In genomic region chr9:58268384-58269313, GRCm38 (mm10) we compare ENCODE assay signal across 8 mouse cellular contexts. TPM values are rescaled to one million over a fixed set of nuclear protein-coding genes. Genes with fewer than 3 reads are reported as not detected.
DNase-seq lines count a peak whose midpoint lies in the region; ATAC-seq and TF ChIP-seq lines count a peak whose summit lies in the region.
"Had no signal": no experiment of that assay in that cellular context is flagged by ENCODE, and none has a peak within 500 bp of the region (broad histone marks: within the 10 kb centered on the region; RNA-seq: fewer than 3 reads in every experiment).

No protein-coding gene starts in this region.

- H3K9ac ChIP-seq in kidney, embryonic 16.5 days (replicated peaks; ENCODE audit: low read length) = no peak overlapping the region
- H3K9ac ChIP-seq in CH12.LX (ENCODE audit: insufficient read depth, low read depth) = no peak overlapping the region
- H3K9ac ChIP-seq in liver, embryonic 11.5 days (ENCODE audit: low read depth, low read length) = no peak overlapping the region
- H3K9ac ChIP-seq: midbrain, embryonic 12.5 days had no signal

- H3K4me1 ChIP-seq in kidney, embryonic 16.5 days (ENCODE audit: insufficient read depth, low read length) = peaks cover 24% of the 10 kb centered on the region
- H3K4me1 ChIP-seq in CH12.LX (ENCODE audit: control insufficient read depth in 1 of 2, insufficient read depth in 2 of 2) = peaks cover 28 to 90% of the 10 kb centered on the region in 2 experiments
- H3K4me1 ChIP-seq in liver, embryonic 11.5 days (replicated peaks; ENCODE audit: control insufficient read depth, insufficient read depth, low read length) = peaks cover 16% of the 10 kb centered on the region
- H3K4me1 ChIP-seq: midbrain, embryonic 12.5 days had no signal

- no peak overlapping the region for H3K4me2 ChIP-seq in kidney, embryonic 16.5 days (replicated peaks; ENCODE audit: low read depth, low read length)
- peak overlapping the region; percentile 22 for H3K4me2 ChIP-seq in CH12.LX (ENCODE audit: insufficient read depth, low read depth, poor library complexity, severe bottlenecking)
- H3K4me2 ChIP-seq in liver, embryonic 11.5 days = no peak overlapping the region
- H3K4me2 ChIP-seq: midbrain, embryonic 12.5 days had no signal

- DNase-seq in kidney, adult 8-10 months = peak; percentile 38 to 69
- DNase-seq in CH12.LX (ENCODE audit: extremely low read depth) = peak; percentile 96
- peak; percentile 37 for DNase-seq in adrenal gland, adult 2 months
- DNase-seq in forelimb bud, embryonic 11.5 days (ENCODE audit: low read depth, low spot score) = peak; percentile 77
- peak; percentile 53 for DNase-seq in liver, embryonic 11.5 days (ENCODE audit: low spot score)
- peak; percentile 69 for DNase-seq in right cerebral cortex, postnatal 14 days

- 51% methylated on average over 12 of the region's 12 CpGs for WGBS in kidney, embryonic 16.5 days
- WGBS in liver, embryonic 11.5 days = 46% methylated on average over 12 of the region's 12 CpGs

- ATAC-seq in kidney, embryonic 16.5 days (ENCODE audit: low FRiP score, low TSS enrichment) = no peak
- ATAC-seq in liver, embryonic 11.5 days (replicated peaks; ENCODE audit: low FRiP score) = no peak

- H3K79me2 ChIP-seq in CH12.LX (replicated peaks; ENCODE audit: control insufficient read depth, extremely low read depth, insufficient read depth, poor library complexity, severe bottlenecking) = no peaks in the 10 kb centered on the region

- peak; percentile 60 to 77; a peak in 3 of 4 replicates for TF ChIP-seq CTCF in CH12.LX (conservative IDR thresholded peaks at IDR 0.05 in 1 of 2, IDR thresholded peaks at IDR 0.05 in 1 of 2; ENCODE audit: low read depth in 2 of 2, low read length in 2 of 2)

- in situ Hi-C loops in CH12.LX (cut with MboI; ENCODE audit: low pct_ligation_motif_present, low pct_unique_long_range_greater_than_20kb, low sequenced_read_pairs) = loop anchor here (25.0 kb wide), 1 partner anchor 456 kb away; no protein-coding TSS in a partner anchor

- TF ChIP-seq EP300 in CH12.LX (IDR thresholded peaks at IDR 0.05; ENCODE audit: low read length) = no peak

- no peaks in the 10 kb centered on the region for H3K9me3 ChIP-seq in kidney, embryonic 16.5 days (ENCODE audit: low read length)
- no peaks in the 10 kb centered on the region for H3K9me3 ChIP-seq in CH12.LX (replicated peaks; ENCODE audit: low read length)
- no peaks in the 10 kb centered on the region for H3K9me3 ChIP-seq in liver, embryonic 11.5 days (ENCODE audit: control insufficient read depth, low read length)
- H3K9me3 ChIP-seq: midbrain, embryonic 12.5 days had no signal

- dilution Hi-C loops in CH12.LX (cut with MboI; ENCODE audit: extremely low pct_ligation_motif_present, extremely low pct_unique_long_range_greater_than_20kb, low sequenced_read_pairs) = no loop called here

- H3K36me3 ChIP-seq in kidney, embryonic 16.5 days (ENCODE audit: insufficient read depth, low read length) = no peaks in the 10 kb centered on the region
- peaks cover 3 to 8% of the 10 kb centered on the region in 2 experiments for H3K36me3 ChIP-seq in CH12.LX (replicated peaks in 1 of 2; ENCODE audit: control insufficient read depth in 1 of 2, insufficient read depth in 1 of 2, low read length in 1 of 2)
- no peaks in the 10 kb centered on the region for H3K36me3 ChIP-seq in liver, embryonic 11.5 days (ENCODE audit: control insufficient read depth, insufficient read depth, low read length)

- H3K27ac ChIP-seq in kidney, embryonic 16.5 days (ENCODE audit: low read length) = no peak overlapping the region
- H3K27ac ChIP-seq in CH12.LX (ENCODE audit: insufficient read depth, low read depth) = peak overlapping the region; percentile 47
- H3K27ac ChIP-seq in liver, embryonic 11.5 days (ENCODE audit: low read depth, low read length) = no peak overlapping the region
- H3K27ac ChIP-seq: midbrain, embryonic 12.5 days had no signal

- no peak for TF ChIP-seq POLR2A in CH12.LX (IDR thresholded peaks at IDR 0.05; ENCODE audit: low read depth, low read length)

- no peaks in the 10 kb centered on the region for H3K27me3 ChIP-seq in kidney, embryonic 16.5 days (ENCODE audit: insufficient read depth, low read length)
- no peaks in the 10 kb centered on the region for H3K27me3 ChIP-seq in CH12.LX (replicated peaks)
- no peaks in the 10 kb centered on the region for H3K27me3 ChIP-seq in liver, embryonic 11.5 days (replicated peaks; ENCODE audit: control insufficient read depth, insufficient read depth, low read length)
- H3K27me3 ChIP-seq: midbrain, embryonic 12.5 days had no signal

- peak; percentile 79 for TF ChIP-seq RAD21 in CH12.LX (IDR thresholded peaks at IDR 0.05; ENCODE audit: low read depth, low read length)

- H3K4me3 ChIP-seq in kidney, embryonic 16.5 days (ENCODE audit: low read length) = no peak overlapping the region
- no peak overlapping the region for H3K4me3 ChIP-seq in CH12.LX (replicated peaks in 1 of 3; ENCODE audit: low read depth in 2 of 3, low read length in 2 of 3, poor library complexity in 1 of 3)
- no peak overlapping the region for H3K4me3 ChIP-seq in liver, embryonic 11.5 days (ENCODE audit: low read depth, low read length)
- H3K4me3 ChIP-seq: midbrain, embryonic 12.5 days had no signal

TF ChIP-seq in CH12.LX, 34 proteins besides CTCF, POLR2A, EP300 and RAD21:
- TF ChIP-seq RCOR1 (conservative IDR thresholded peaks at IDR 0.05; ENCODE audit: low read depth, low read length) (no peak), ZNF384 (IDR thresholded peaks at IDR 0.05; ENCODE audit: low read depth, low read length) (peak; percentile 74), MAZ (IDR thresholded peaks at IDR 0.05; ENCODE audit: low read depth, low read length) (0 out of 2 replicates have a peak, but pooled peaks have one; percentile 15), ELF1 (IDR thresholded peaks at IDR 0.05; ENCODE audit: low read depth, low read length) (no peak), TCF12 (IDR thresholded peaks at IDR 0.05; ENCODE audit: low read depth, low read length) (no peak), ZC3H11A (IDR thresholded peaks at IDR 0.05; ENCODE audit: low read depth, low read length) (peak; percentile 16; the same call in 1 of the 2 replicates), BHLHE40 (IDR thresholded peaks at IDR 0.05; ENCODE audit: low read depth, low read length) (0 out of 2 replicates have a peak, but pooled peaks have one; percentile 9), ZMIZ1 (IDR thresholded peaks at IDR 0.05; ENCODE audit: low read depth, low read length) (no peak), MXI1 (IDR thresholded peaks at IDR 0.05; ENCODE audit: low read depth, low read length) (peak; percentile 55; the same call in 1 of the 2 replicates), SMC3 (IDR thresholded peaks at IDR 0.05; ENCODE audit: low read depth, low read length) (peak; percentile 81), SIN3A (IDR thresholded peaks at IDR 0.05; ENCODE audit: low read length) (peak; percentile 39; the same call in 1 of the 2 replicates), MYC (IDR thresholded peaks at IDR 0.05; ENCODE audit: low read depth, low read length) (peak; percentile 63; the same call in 1 of the 2 replicates), MAX (IDR thresholded peaks at IDR 0.05; ENCODE audit: low read length) (no peak; the same call in 1 of the 2 replicates), USF2 (conservative IDR thresholded peaks at IDR 0.05; ENCODE audit: low read depth, low read length) (no peak)

RNA-seq across cellular contexts. Expression of gene Stoml1, which starts 15.7 kb away (rescaled TPM):
- polyA plus RNA-seq in kidney, embryonic 16.5 days (2015; fragmentation: Nextera tagmentation; extraction: Ambion mirVana) = 33.8 and 35.8 TPM in 2 replicates
- total RNA-seq in CH12.LX (2012; rRNA removed) (40.7 and 41.1 TPM in 2 replicates), CH12.LX (2014; rRNA removed) (35.3 and 35.4 TPM in 2 replicates)
- 34.0 and 35.4 TPM in 2 replicates for polyA plus RNA-seq in CH12.LX (2012; ENCODE audit: insufficient read length, low read depth)
- 10 to 100 TPM; 13.8 to 17.2 TPM for total RNA-seq in adrenal gland, adult 2 months (2021)
- polyA plus RNA-seq in adrenal gland, adult 2 months (2012; rRNA removed) = 38.1 and 38.4 TPM in 2 replicates
- polyA plus RNA-seq in liver, embryonic 11.5 days (2014; fragmentation: Nextera tagmentation; extraction: Ambion mirVana) = 9.7 and 12.9 TPM in 2 replicates

RNA-seq across cellular contexts. Expression of gene Pml, which starts 19.1 kb away (rescaled TPM):
- 26.7 TPM in 2 replicates for polyA plus RNA-seq in kidney, embryonic 16.5 days (2015; fragmentation: Nextera tagmentation; extraction: Ambion mirVana)
- 21.2 and 26.6 TPM in 2 replicates for total RNA-seq in CH12.LX (2012; rRNA removed)
- 6.4 and 8.3 TPM in 2 replicates for total RNA-seq in CH12.LX (2014; rRNA removed)
- 54.1 and 56.9 TPM in 2 replicates for polyA plus RNA-seq in CH12.LX (2012; ENCODE audit: insufficient read length, low read depth)
- total RNA-seq in adrenal gland, adult 2 months (2021) = 10 to 100 TPM; 20.8 to 28.0 TPM
- polyA plus RNA-seq in adrenal gland, adult 2 months (2012; rRNA removed) = 27.7 and 33.4 TPM in 2 replicates
- 28.3 and 33.2 TPM in 2 replicates for polyA plus RNA-seq in liver, embryonic 11.5 days (2014; fragmentation: Nextera tagmentation; extraction: Ambion mirVana)

RNA-seq across cellular contexts. Expression of gene Loxl1, which starts 44.3 kb away (rescaled TPM):
- polyA plus RNA-seq in kidney, embryonic 16.5 days (2015; fragmentation: Nextera tagmentation; extraction: Ambion mirVana) = 32.7 and 36.6 TPM in 2 replicates
- total RNA-seq in CH12.LX (2012; rRNA removed) (not detected in 2 replicates), CH12.LX (2014; rRNA removed) (not detected in 2 replicates)
- polyA plus RNA-seq in CH12.LX (2012; ENCODE audit: insufficient read length, low read depth) = not detected in 2 replicates
- 10 to 100 TPM; 24.8 to 44.6 TPM for total RNA-seq in adrenal gland, adult 2 months (2021)
- 73.5 and 81.5 TPM in 2 replicates for polyA plus RNA-seq in adrenal gland, adult 2 months (2012; rRNA removed)
- polyA plus RNA-seq in liver, embryonic 11.5 days (2014; fragmentation: Nextera tagmentation; extraction: Ambion mirVana) = 9.6 and 11.0 TPM in 2 replicates

Comparison
In these comparisons a context has a peak if more than half of its experiments do, and no peak if none do; other contexts are left out.
1. DNase-seq: peak in every context shown above with its lines; median percentile 96 in CH12.LX; 77 in forelimb bud, embryonic 11.5 days; 69 in right cerebral cortex, postnatal 14 days; 54 in kidney, adult 8-10 months; 53 in liver, embryonic 11.5 days; 37 in adrenal gland, adult 2 months.
2. RNA of gene Loxl1, which starts 44.3 kb away (polyA plus RNA-seq): 73.5 to 81.5 TPM in adrenal gland, adult 2 months, 32.7 to 36.6 TPM in kidney, embryonic 16.5 days and 9.6 to 11.0 TPM in liver, embryonic 11.5 days; not detected in CH12.LX; every median in the first group is over 10 times any median in the second.